Mouse (Mus musculus): ENCODE measurements at regions not wholly inside any gene's neighbourhood (a gene's known extent, or its start where the extent isn't known, plus 50 kb on each side); places are given as distances from the start of the nearest gene placed in this dataset.

DNA sequence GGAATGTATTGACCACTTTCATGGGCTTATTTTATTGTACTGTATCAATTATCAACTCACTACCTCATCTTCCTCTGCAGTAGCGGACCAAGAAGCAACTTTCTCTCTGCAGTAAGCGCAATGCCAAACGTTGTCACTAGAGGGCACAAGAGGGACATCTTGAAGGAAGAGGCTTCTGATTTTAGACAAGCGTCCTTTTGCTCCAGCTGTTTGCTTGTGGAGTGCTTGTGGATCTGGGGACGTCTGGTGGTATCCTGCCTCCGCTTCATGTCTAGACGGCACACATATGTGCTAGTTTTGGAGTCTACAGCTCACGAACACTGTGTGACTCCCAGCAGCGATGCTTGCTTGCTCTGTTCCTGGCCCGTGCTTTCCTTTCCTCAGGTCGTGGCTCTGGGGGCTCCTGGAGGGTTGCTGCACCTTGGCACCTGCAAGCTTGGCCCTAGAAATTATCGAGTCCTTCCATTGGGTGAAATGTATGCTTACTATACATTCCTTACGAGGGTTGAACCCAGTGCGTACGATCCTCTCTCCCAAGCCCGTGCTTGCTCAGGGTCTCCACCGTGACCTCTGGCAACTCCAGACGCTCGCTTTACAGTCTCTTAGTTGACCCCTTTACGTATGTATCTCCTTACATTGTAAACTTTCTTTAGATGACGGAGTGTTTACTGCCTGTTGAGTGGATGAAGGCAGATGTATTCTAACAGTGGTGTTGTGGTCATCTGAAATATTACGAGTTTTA lies 92.2 kb upstream of the Kif2a start:
- peak; percentile 69 to 79 for DNase-seq

DNA sequence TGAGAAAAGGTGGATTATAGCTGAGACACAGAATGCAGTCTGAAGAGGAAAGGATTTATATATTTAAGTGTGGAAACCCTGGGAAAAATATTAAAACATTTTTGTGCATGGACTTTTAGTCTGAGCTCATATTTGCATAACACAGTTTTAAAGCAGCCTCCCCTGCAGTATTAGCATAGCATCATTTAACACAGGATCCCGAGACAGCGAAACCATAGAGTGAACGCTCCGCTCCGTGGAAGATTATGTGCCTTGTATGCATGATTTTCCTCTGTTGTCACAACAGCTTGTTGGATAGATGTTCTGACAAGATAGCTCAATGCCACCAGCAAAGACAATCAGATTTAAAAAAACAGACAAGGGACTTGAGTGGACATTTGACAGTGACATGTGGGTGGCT lies 86.1 kb upstream of the Kif2a start:
- DNase-seq, result no peak

DNA sequence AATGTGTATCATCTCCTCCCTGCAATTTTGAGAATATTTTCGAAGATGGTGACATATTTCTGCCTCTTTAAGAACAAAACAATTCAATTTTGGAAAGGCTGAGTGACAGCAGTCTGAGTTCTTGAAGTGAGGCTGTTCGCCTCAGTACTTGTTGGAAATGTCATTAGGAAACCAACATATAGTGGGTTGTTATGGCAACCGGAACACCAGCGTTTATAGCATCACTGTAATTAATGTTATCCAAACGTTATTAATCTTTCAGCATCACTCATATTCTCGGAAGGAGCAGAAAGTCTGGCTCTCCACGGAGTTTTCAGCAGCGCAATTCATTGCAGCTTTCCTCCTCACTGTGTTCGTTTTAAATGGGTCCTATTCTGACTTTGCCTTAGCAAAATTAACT lies 85.6 kb upstream of the Kif2a start:
- no peak for DNase-seq

DNA sequence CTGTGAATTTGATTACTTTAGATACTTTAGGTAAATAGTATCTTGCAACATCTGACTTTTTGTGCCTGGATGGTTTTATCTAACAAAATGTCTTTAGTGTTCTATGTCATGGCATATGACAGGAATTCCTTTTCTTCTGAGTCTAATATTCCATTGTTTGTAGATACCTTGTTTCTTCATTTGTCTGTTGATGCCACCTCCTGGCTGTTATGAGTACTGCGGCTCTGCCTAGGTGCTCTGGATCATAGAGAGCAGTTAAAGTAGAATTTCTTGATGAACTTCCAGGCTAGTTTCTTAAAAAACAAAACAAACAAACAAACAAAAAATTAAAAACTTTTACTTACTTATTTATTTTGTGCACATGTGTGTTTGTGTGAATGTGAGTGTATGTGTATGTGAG lies 83.6 kb upstream of the Kif2a start:
- peak; percentile 59 to 63 for DNase-seq

DNA sequence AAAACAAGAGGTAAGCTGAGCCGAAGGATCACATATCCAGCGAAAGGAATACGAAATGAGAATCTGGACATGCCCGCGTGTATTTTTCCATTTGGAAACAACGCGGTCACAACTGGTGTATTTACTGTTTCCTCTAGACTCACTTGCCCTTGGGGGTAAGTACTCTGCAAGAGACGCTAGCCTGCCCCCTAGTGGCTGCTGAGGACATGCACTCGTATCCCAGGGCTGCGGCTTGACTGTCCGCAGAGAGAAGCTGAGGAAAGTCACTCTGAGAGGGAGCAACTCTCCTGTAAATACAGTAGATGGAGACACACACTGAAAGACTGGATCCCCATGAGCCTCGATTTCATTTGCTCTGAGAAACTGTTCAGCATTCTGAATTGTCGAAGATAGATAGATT lies 79.7 kb upstream of the Kif2a start:
- DNase-seq, result peak; percentile 87 to 88

DNA sequence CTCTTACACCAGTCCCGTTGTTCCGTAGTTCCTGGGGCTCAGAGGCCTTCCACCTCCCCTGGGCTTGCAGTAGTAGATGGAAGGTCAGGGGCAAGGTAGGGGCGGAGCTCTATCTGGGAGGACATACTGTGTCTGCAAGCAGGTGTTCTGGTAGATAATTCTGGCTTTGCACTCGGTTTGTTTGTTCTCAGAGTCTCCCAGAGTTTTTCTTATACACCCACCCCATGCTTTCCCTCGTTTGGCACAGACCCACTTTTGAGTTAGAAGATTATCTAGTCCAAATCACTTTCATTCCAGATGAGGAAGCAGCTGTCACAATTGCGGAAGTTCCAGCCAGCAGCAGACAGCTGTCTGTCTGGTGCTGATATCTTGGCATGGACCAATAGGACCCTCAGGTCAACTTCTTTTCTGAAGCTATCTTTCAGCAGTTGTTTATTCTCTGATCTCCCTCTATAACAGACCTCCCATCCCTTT lies 79.0 kb upstream of the Kif2a start:
- peak; percentile 33 to 41 for DNase-seq

GRCm38 (mm10) chr13:107100116-107100515 lies 78.2 kb upstream of the Kif2a start:
- no peak for DNase-seq

DNA sequence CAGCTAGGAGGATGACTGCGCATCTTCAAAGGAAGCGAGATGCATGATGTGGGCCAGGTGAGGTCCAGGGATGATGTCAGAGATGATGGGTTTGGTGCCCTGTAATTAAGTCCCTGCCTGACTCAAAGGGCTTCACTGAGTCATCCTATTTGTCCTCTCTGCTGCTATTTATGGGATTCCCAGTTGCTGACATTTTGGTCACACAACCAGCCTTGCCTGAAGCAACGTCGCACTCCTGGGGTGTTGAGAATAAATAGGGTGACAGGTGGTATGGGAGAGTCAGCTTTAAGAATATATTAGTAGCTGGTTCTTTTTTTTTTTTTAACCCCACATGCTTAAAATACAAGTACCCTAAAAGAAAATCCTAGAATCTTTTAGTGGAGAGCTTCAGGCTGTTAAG lies 75.1 kb upstream of the Kif2a start:
- DNase-seq, result no peak

DNA sequence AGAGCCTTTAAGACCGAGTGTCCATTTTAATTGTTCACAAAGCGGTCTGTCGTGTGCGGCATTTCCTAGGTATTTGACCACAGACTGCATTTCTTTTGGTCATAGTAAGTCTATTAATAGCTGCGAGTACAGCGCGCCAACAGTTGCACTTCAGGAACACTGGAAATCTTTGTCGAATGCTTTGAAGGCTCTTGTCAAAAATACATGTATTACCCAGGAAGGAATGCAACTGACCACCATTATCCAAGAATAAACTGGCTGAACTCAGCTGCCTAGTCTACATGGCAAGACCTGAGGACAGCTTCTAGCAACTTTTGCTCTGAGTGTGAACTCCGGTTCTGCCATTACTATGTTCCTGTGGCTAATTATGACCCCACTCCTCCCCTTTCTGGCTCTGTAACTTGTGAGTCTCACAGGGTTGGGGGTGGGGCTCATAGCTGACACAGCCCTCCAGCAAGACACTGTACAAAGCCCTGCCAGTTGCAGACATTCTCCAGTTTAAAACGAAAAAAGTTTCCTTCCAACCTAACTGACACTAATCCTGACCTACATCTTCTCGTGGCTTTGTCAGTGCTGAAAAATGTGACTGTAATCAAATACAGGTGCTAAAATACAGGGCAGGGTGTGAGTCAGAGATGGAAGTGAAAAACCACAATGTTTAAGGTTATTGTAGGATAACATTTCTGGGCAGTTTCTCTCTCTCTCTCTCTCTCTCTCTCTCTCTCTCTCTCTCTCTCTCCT lies 73.2 kb upstream of the Kif2a start:
- DNase-seq, result peak; percentile 57 to 74

GRCm38 (mm10) chr13:107094487-107094886 lies 72.6 kb upstream of the Kif2a start:
- DNase-seq, result peak; percentile 62 to 77

DNA sequence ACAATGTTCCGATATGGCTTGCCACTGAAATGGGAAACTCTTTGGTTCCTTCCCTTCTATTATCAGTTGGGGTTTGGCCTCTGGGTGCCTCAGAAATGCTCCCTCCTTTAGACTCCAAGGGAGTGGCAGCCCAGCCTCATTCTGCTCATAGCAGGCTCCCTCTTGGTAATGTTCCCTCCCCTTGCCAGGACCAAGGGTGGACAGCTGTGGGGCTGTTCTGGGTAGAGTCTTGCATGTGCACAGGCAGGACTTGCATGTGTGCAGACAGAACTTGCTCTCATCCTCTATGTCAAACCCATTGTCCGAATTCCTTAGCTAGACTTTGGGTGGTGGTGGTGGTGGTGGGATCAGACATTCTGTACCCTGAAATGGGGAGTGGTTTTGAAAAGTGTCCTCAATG lies 71.8 kb upstream of the Kif2a start:
- DNase-seq, result no peak

GRCm38 (mm10) chr13:107088198-107088597 lies 66.3 kb upstream of the Kif2a start:
- no peak for DNase-seq

- DNase-seq, result no peak
Observed at GRCm38 (mm10) chr13:107087355-107087754, 65.4 kb upstream of the Kif2a start.

DNA sequence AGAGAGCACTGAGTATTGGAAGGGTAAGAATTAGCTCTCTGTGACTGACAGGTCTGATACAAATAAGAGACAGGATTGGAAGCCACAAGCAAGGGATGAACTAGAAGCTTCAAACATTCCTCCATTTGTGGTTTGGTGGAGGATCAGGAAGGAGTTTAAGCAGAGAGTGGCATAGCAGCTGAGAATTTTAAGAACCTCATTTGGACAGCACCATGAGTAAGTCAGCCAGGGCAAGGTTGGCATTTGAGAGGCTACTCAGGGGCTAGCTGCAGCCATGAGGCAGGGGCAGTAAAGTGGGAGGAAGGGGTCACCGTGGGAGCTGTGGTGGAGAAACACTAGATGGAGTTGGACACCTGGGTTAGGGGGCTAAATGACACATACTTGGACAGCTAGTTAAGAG lies 56.2 kb upstream of the Kif2a start:
- DNase-seq, result no peak

DNA sequence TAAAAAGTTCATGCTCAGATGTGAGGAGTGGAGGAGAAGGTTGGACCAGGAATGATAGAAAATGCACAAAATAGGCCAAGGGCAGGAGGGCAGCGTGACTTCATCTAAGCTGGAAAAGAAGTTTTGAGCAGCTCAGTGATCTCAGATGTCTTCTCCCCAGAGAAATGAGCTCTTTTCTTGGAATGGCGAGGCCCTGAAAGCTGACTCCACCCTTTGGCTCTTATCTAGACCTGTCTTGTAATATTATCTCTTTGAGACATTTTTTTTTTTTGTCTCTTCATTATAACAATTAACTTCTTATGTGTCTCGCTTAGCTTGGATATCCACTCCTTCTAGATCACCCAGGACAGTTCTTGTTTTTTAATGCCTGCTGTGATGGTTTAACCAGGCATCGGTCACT lies 53.0 kb upstream of the Kif2a start:
- DNase-seq, result no peak

DNA sequence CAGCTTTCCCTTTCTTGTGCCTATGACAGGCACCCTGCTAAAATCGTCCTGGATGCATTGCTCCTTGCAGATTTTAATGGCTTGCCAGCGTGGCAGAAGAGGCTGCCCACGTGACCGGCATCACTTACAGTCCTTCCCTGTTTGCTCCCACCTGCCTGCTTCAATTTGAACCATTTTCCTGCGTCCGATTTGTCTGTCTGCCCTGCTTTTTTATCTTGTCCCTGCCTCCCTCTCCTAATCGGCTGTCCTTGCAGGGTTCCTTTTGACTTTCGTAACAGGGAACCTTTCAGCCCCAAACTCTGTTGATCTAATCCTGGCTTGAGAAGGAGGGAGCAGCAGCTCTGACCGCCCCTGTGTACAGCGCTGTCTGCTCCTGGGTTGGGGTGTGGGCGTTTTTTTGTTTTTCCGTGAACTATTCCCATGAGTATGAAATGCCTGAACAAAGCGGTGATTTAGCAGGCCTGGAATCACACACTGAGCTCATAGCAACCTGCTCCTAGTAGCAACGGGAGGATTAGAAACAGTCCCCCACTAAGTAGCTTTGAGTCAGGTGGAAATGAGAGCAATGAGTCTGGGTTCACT lies 51.2 kb upstream of the Kif2a start:
- DNase-seq, result no peak

DNA sequence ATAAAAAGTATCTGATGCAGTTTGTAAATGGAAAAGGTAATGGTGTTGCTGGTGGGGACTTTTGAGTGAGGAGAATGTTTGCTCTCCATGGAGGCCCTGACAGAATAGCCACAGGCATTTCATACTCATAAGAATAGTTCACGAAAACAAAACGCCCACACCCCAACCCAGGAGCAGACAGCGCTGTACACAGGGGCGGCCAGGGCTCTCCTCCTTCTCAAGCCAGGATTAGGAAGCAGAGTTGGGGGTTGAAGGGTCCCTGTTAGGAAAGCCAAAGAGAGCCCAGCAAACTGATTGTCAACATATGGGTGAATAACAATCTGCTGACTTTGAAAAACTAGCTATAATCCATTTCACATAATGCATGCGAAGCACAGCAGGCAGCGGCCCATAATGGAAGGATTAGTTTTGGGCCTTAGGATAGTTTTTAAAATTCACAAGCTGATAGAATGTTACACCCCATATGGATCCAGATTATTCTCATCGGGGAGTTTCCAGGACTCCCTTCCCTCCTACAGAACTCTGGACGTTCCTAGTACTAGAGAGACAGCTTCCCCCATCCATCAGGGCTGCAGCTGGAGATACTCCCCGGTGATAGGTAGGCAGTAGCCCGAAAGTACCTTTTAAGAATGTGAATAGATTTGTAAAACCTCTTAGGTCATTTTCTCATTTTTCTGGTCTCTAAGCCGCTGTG lies 50.6 kb upstream of the Kif2a start:
- no peak for DNase-seq

Measured in thymus, postnatal 36 days (tissue).